Mouse (Mus musculus) intestine, embryonic 14.5 days (tissue): Measurements from ENCODE around the gene Lime1. TPM values are rescaled to one million over a fixed set of nuclear protein-coding genes. Genes with fewer than 3 reads are reported as not detected.

Source experiments
- ATAC-seq: fragments of 200-750 bp; cut with Nextera tagmentation; replicated peaks from 2 replicates; pipeline ENCODE4 v1.8.0; 2017; ENCODE audit warnings: low read depth, moderate number of reproducible peaks, moderate TSS enrichment, moderate library complexity; ENCODE audit not compliant: low FRiP score, low TSS enrichment
- DNase-seq: peaks from one replicate; pipeline ENCODE4 v3.0.0-alpha.2; 2018; ENCODE audit warnings: low spot score
- H3K27ac ChIP-seq: fragments of 300-500 bp; sonication (generic); 2 replicates; pipeline ENCODE4 v1.5.1; 2014; ENCODE audit warnings: low read depth, mild to moderate bottlenecking, control low read depth
- H3K27me3 ChIP-seq: fragments of 300-500 bp; sonication (generic); replicated peaks from 2 replicates; pipeline ENCODE4 v1.6.1; 2014; ENCODE audit warnings: low read length, control low read depth; ENCODE audit not compliant: control insufficient read depth, insufficient read depth
- H3K36me3 ChIP-seq: fragments of 300-500 bp; sonication (generic); 2 replicates; pipeline ENCODE4 v1.6.1; 2014; ENCODE audit warnings: low read length, control low read depth; ENCODE audit not compliant: control insufficient read depth, insufficient read depth
- H3K4me1 ChIP-seq: fragments of 300-500 bp; sonication (generic); replicated peaks from 2 replicates; pipeline ENCODE4 v1.6.1; 2014; ENCODE audit warnings: low read length, control low read depth, mixed read lengths; ENCODE audit not compliant: control insufficient read depth, insufficient read depth
- H3K4me2 ChIP-seq: fragments of 300-500 bp; sonication (generic); 2 replicates; pipeline ENCODE4 v1.6.1; 2014; ENCODE audit warnings: low read length
- H3K4me3 ChIP-seq: fragments of 300-500 bp; sonication (generic); 2 replicates; pipeline ENCODE4 v1.5.1; 2014; ENCODE audit warnings: low read depth, low read length, control low read depth, mixed read lengths
- H3K9ac ChIP-seq: fragments of 300-500 bp; sonication (generic); 2 replicates; pipeline ENCODE4 v1.6.1; 2014; ENCODE audit warnings: mild to moderate bottlenecking, low read length
- H3K9me3 ChIP-seq: fragments of 300-500 bp; sonication (generic); 2 replicates; pipeline ENCODE4 v1.6.1; 2016; ENCODE audit warnings: low read length, control low read depth; ENCODE audit not compliant: control insufficient read depth
- WGBS: fragments of 180-500 bp; shearing (Covaris S2); extraction: QIAGEN DNeasy Blood & Tissue Kit; methylation state at CpG from one replicate; pipeline ENCODE4 v1.1.7; 2014; 5-methylcytosine and 5-hydroxymethylcytosine counted together
- polyA plus RNA-seq: library from polyadenylated mRNA; unstranded; fragments of >200 nt; fragmentation: Nextera tagmentation; extraction: Ambion mirVana; gene quantifications from 2 replicates; pipeline ENCODE4 v1.2.1, GENCODE M21; 2014

The Lime1 gene
- polyA plus RNA-seq, 1 experiment from 2014 or later: 22.2 TPM

DNA sequence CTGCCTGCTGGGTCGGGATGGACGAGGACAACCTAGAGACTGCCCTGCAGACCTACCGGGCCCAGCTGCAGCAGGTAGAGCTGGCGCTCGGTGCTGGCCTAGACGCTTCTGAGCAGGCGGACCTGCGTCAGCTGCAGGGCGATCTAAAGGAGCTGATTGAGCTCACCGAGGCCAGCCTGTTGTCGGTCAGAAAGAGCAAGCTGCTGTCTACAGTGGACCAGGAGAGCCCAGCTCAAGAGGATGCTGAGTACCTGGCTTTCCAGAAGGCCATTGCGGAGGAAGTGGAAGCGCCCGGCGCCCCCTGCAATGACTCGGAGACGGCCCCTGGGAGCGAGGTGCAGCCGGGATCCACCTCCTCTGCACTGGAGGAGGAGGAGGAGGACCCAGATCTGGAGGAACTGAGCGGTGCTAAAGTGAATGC, 14.2 kb upstream of the Lime1 start:
- Histone ChIP-seq H3K36me3 (peaks cover 36% of the 10 kb centered on the region), H3K9me3 (no peaks in the 10 kb centered on the region), H3K27ac (peak overlapping the region; percentile 72), H3K4me3 (peak overlapping the region; percentile 84), H3K27me3 (no peaks in the 10 kb centered on the region), H3K4me1 (peaks cover 29% of the 10 kb centered on the region), H3K9ac (peak overlapping the region; percentile 71), H3K4me2 (peak overlapping the region; percentile 76)
- WGBS: under 1% methylated on average over 20 of the region's 20 CpGs
- ATAC-seq (peak; percentile 44), DNase-seq (peak; percentile 81)

DNA sequence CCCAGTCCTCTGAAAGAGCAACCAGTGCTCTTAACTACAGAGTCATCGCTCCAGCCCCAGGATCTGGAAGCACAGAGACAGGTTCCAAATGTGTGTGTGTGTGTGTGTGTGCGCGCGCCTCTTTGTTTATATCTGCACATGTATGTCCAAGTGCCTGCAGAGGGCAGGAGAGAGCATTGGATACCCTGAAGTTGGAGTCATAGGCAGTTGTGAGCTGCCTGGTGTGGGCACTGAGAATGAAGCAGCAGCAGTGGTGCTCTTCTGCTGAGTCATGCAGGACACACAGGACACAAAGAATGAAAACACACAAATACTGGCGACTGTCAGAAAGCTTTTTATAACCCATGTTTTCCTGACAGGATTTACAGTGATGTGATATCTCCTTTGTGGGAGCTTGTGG, 9.9 kb upstream of the Lime1 start:
- Histone ChIP-seq H3K36me3 (peaks cover 18% of the 10 kb centered on the region; the same call in 1 of the 2 replicates), H3K4me2 (no peak overlapping the region), H3K9me3 (no peaks in the 10 kb centered on the region), H3K27ac (no peak overlapping the region), H3K4me3 (no peak overlapping the region), H3K9ac (no peak overlapping the region), H3K27me3 (no peaks in the 10 kb centered on the region), H3K4me1 (peaks cover 23% of the 10 kb centered on the region)
- 97% methylated on average over 5 of the region's 5 CpGs for WGBS
- DNase-seq: no peak
- no peak for ATAC-seq

DNA sequence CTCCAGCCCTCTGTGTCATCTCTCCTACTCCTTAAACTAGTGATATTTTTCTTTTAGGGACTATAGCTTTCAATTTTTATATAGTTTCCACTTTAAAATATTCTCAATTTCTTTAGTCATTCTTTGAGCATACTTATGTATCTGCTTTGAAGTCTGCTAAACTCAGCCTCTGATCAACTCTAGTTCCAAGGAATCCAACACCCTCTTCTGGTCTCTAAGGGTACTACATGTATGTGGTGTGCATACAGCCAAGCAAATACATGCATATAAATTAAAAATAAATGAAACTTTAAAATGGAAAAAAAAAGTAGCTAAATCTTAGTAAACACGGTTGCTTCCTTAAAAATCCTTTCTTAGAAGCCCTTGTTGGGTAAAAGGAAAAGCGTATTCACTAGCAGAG, 4.1 kb upstream of the Lime1 start:
- Histone ChIP-seq H3K9ac (no peak overlapping the region), H3K27ac (no peak overlapping the region), H3K27me3 (no peaks in the 10 kb centered on the region), H3K4me1 (no peaks in the 10 kb centered on the region), H3K36me3 (peaks cover 31% of the 10 kb centered on the region), H3K4me2 (no peak overlapping the region), H3K9me3 (no peaks in the 10 kb centered on the region), H3K4me3 (no peak overlapping the region)
- DNase-seq (no peak), ATAC-seq (no peak)
- 93% methylated on average over 2 of the region's 2 CpGs for WGBS

DNA sequence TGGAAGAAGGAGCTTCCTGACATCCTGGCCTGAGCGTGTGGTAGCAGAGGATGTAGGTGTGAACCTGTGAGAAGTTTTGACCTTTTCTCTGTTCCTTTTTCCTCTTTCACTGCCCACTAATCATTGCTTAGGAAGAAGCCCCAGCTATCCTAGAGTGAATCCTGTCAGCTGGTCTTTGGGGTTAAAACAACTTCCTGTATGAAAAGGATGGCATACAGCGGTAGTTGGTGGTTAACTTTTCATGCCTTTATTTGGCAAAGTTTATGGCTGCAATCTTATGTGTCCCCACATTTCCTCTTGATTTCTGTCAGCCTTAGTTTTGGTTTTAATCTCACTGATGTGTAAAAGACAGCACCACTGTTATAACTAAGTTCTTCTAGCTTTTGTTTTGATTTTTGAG, 2.6 kb upstream of the Lime1 start:
- no peak for DNase-seq
- H3K4me3 ChIP-seq: no peak overlapping the region
- H3K27me3 ChIP-seq: no peaks in the 10 kb centered on the region
- H3K9me3 ChIP-seq: no peaks in the 10 kb centered on the region
- no peak overlapping the region for H3K4me2 ChIP-seq
- H3K4me1 ChIP-seq: no peaks in the 10 kb centered on the region
- no peak for ATAC-seq
- H3K27ac ChIP-seq: no peak overlapping the region
- H3K9ac ChIP-seq: no peak overlapping the region
- 73% methylated on average over 2 of the region's 2 CpGs for WGBS
- peaks cover 42% of the 10 kb centered on the region for H3K36me3 ChIP-seq

DNA sequence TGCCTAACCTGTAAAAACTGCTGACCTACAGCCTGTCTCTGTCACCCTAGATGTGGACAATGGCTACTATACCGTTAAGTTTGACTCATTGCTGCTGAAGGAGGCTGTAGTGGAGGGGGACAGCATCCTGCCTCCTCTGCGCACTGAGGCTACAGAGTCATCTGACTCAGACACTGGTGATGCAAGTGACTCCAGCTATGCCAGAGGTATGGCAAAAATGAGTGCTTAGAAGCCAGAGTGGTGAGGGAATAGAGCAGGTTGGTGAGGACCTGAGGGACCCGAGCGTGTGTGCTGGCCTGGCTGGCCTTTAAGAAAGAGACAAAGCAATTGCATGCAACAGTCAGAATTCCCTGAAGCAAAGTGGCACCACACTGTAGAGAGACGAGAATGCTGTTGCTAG, 1.2 kb upstream of the Lime1 start:
- Histone ChIP-seq H3K4me1 (no peaks in the 10 kb centered on the region), H3K36me3 (peaks cover 57% of the 10 kb centered on the region), H3K9me3 (no peaks in the 10 kb centered on the region), H3K27me3 (no peaks in the 10 kb centered on the region), H3K4me3 (no peak overlapping the region), H3K4me2 (no peak overlapping the region), H3K27ac (no peak overlapping the region), H3K9ac (no peak overlapping the region)
- DNase-seq (no peak), ATAC-seq (no peak)
- 90% methylated on average over 5 of the region's 5 CpGs for WGBS

DNA sequence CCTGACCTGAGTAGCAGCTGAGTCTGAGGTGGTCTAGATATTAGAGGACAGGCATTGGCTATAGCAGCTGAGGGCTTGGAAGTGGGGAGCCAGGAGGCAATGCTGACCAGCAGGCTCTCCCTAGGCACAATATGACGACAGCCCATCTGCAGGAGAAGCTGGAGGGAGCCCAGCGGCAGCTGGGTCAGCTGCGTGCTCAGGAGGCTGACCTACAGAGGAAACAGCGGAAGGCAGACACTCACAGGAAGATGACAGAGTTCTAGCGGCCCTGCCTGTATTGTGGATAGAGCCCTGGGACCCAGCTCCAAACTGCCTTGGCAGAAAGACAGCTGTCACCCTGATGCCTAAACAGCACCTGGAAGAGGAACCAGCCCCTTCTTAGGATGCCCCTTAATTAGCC, 373 bp downstream of the Lime1 start:
- no peak overlapping the region for H3K27ac ChIP-seq
- H3K9ac ChIP-seq: no peak overlapping the region
- no peaks in the 10 kb centered on the region for H3K4me1 ChIP-seq
- H3K4me3 ChIP-seq: no peak overlapping the region
- no peak overlapping the region for H3K4me2 ChIP-seq
- no peaks in the 10 kb centered on the region for H3K9me3 ChIP-seq
- DNase-seq (no peak), ATAC-seq (no peak)
- peaks cover 66% of the 10 kb centered on the region for H3K36me3 ChIP-seq
- 80% methylated on average over 5 of the region's 5 CpGs for WGBS
- no peaks in the 10 kb centered on the region for H3K27me3 ChIP-seq

DNA sequence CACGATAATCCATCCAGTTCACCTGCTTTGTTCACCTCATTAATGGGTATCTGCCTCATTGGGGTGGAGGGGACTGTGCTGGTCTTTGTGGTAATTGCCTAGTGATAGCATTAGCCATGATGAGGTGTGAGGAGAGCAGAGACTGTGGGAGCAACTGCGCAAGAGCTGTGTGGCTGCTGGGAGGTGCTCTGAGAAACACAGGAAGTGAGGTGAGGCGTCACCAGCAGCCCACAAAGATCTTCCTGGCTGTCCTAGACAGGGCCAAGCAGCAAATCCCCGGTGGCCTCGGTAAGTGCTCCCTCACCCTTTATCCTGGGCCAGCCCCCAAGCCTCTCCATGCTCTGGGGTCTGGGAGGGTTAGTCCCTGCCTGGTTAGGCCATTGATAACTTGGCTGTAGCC, 1.2 kb downstream of the Lime1 start:
- 86% methylated on average over 5 of the region's 5 CpGs for WGBS
- H3K4me1 ChIP-seq: no peaks in the 10 kb centered on the region

DNA sequence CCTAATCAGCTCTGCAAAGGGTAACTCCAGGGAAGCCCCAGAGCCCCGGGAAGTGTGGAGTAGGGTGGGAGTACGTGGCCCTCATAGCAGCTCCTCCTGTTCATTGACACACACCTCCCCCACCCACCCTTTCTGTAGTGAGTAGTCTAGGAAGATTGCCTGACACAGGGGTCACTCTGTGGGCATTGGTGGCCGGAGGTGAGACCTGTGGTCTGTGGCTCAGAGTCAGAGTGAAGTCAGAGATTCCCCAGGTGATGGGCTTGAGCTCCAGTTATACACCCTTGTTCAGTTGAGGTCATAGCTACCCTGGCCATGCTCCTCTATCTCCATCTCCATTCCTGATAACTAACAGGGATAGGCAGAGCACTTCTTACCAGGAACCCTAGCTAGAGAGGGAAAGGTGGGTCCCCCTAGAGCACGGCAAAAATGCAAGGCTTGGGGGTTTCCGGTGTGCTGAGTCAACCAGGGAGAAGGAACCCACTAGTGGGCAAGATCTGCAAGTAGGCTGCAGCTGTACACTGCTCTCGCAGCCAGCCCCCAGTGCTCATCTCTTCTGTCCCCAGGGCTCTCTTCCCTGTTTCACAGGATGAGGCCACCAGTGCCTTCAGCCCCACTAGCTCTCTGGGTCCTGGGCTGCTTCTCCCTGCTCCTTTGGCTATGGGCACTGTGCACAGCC, 1.9 kb downstream of the Lime1 start:
- H3K36me3 ChIP-seq: peaks cover 75% of the 10 kb centered on the region
- H3K9ac ChIP-seq: no peak overlapping the region
- H3K27me3 ChIP-seq: no peaks in the 10 kb centered on the region
- 92% methylated on average over 6 of the region's 6 CpGs for WGBS
- ATAC-seq (no peak), DNase-seq (no peak)
- no peak overlapping the region for H3K27ac ChIP-seq
- no peak overlapping the region for H3K4me3 ChIP-seq
- no peaks in the 10 kb centered on the region for H3K4me1 ChIP-seq
- no peaks in the 10 kb centered on the region for H3K9me3 ChIP-seq
- no peak overlapping the region for H3K4me2 ChIP-seq

More for the DNA sequence above, 1.2 kb downstream of the Lime1 start:
- DNase-seq (no peak), ATAC-seq (no peak)
- H3K27me3 ChIP-seq: no peaks in the 10 kb centered on the region
- H3K36me3 ChIP-seq: peaks cover 69% of the 10 kb centered on the region
- no peak overlapping the region for H3K27ac ChIP-seq
- no peak overlapping the region for H3K9ac ChIP-seq
- no peak overlapping the region for H3K4me3 ChIP-seq
- H3K9me3 ChIP-seq: no peaks in the 10 kb centered on the region
- no peak overlapping the region for H3K4me2 ChIP-seq

DNA sequence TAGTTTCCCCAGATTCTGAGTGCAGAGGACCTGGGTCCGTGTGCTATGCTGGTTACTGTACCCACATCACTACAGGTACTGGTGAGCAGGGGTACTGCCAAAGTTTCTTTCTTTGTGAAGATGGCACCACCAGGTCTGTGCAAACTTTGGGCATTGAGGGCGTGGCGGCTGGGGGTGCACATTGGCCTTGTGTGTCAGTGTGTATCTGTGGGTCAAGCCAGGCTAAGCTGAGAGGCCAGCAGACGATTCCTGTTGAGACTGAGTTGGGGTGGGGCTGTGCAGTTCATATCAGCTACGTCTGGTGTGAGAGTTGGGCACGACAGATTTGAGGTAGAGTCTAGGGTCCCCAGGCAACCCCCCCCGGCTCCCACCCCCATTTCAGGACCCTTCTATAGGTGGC, 4.6 kb downstream of the Lime1 start:
- ATAC-seq: no peak
- no peaks in the 10 kb centered on the region for H3K27me3 ChIP-seq
- no peaks in the 10 kb centered on the region for H3K4me1 ChIP-seq
- no peak overlapping the region for H3K9ac ChIP-seq
- H3K27ac ChIP-seq: no peak overlapping the region
- no peak for DNase-seq
- peaks cover 66% of the 10 kb centered on the region for H3K36me3 ChIP-seq
- WGBS: 82% methylated on average over 7 of the region's 7 CpGs
- H3K9me3 ChIP-seq: no peaks in the 10 kb centered on the region
- no peak overlapping the region for H3K4me3 ChIP-seq
- H3K4me2 ChIP-seq: no peak overlapping the region
